ENCODE assay signal across 18 mouse cellular contexts in the genomic region with DNA sequence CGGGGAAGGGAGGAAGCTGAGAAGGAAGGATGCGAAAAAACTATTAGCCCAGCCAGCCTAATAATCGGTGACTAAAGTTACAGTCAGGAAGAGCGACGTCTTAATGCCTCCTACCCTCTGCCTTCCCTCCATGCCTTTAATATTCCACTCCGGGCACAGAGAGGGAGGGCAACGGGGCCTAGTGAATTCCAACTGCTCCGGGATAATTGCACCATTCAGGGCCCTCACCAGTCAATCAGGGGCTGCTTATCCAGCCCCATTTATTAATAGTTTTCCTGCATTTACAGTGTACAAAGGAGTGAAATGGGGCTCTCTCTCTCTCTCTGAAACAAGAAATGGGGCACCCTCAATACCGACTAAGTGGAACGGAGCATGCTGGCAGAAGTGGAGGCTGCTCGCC. TPM values are rescaled to one million over a fixed set of nuclear protein-coding genes. Genes with fewer than 3 reads are reported as not detected.
DNase-seq lines count a peak whose midpoint lies in the region; ATAC-seq and TF ChIP-seq lines count a peak whose summit lies in the region.
"Had no signal": no experiment of that assay in that cellular context is flagged by ENCODE, and none has a peak within 500 bp of the region (broad histone marks: within the 10 kb centered on the region; RNA-seq: fewer than 3 reads in every experiment).

No protein-coding gene starts in this region.

- no peak overlapping the region for H3K27ac ChIP-seq in heart, embryonic 11.5 days (ENCODE audit: low read depth, low read length)
- H3K27ac ChIP-seq in forebrain, embryonic 15.5 days (replicated peaks), result peak overlapping the region; percentile 44; the same call in 1 of the 2 replicates
- H3K27ac ChIP-seq in midbrain, postnatal 0 days (ENCODE audit: low read depth, low read length), result no peak overlapping the region
- H3K27ac ChIP-seq: embryonic facial prominence, embryonic 13.5 days; heart, embryonic 10.5 days; lung, embryonic 15.5 days had no signal

- no peak overlapping the region for H3K4me3 ChIP-seq in heart, embryonic 11.5 days (ENCODE audit: low read depth, low read length)
- H3K4me3 ChIP-seq in forebrain, embryonic 15.5 days, result 0 out of 2 replicates have a peak overlapping the region, but pooled peaks have one; percentile 2
- H3K4me3 ChIP-seq in midbrain, postnatal 0 days (ENCODE audit: low read depth, low read length), result no peak overlapping the region
- H3K4me3 ChIP-seq: embryonic facial prominence, embryonic 13.5 days; heart, embryonic 10.5 days; lung, embryonic 15.5 days had no signal

- no peaks in the 10 kb centered on the region for H3K27me3 ChIP-seq in heart, embryonic 11.5 days (ENCODE audit: control insufficient read depth, insufficient read depth, low read length)
- H3K27me3 ChIP-seq in forebrain, embryonic 15.5 days, result no peaks in the 10 kb centered on the region
- no peaks in the 10 kb centered on the region for H3K27me3 ChIP-seq in midbrain, postnatal 0 days (ENCODE audit: insufficient read depth, low read length)
- H3K27me3 ChIP-seq: embryonic facial prominence, embryonic 13.5 days; lung, embryonic 15.5 days had no signal

- H3K9me3 ChIP-seq in heart, embryonic 11.5 days (replicated peaks; ENCODE audit: control insufficient read depth, low read length), result no peaks in the 10 kb centered on the region
- no peaks in the 10 kb centered on the region for H3K9me3 ChIP-seq in forebrain, embryonic 15.5 days
- H3K9me3 ChIP-seq in midbrain, postnatal 0 days (ENCODE audit: low read length), result no peaks in the 10 kb centered on the region
- H3K9me3 ChIP-seq: embryonic facial prominence, embryonic 13.5 days; heart, embryonic 10.5 days; lung, embryonic 15.5 days had no signal

- no peak for TF ChIP-seq CTCF in brain, embryonic 14.5 days (IDR thresholded peaks at IDR 0.05; ENCODE audit: borderline replicate concordance, extremely low read depth, insufficient read depth, insufficient read length)
- no peak for TF ChIP-seq CTCF in midbrain, postnatal 0 days (IDR thresholded peaks at IDR 0.05)

- ATAC-seq in heart, embryonic 11.5 days (replicated peaks; ENCODE audit: insufficient number of reproducible peaks, low FRiP score, low TSS enrichment), result no peak
- ATAC-seq in forebrain, embryonic 15.5 days (replicated peaks), result peak; percentile 53
- ATAC-seq in midbrain, postnatal 0 days (ENCODE audit: low FRiP score), result no peak
- ATAC-seq in activated CD4-positive, CD25-positive, alpha-beta regulatory T cell, adult 4 months, result no peak

- no peaks in the 10 kb centered on the region for H3K36me3 ChIP-seq in heart, embryonic 11.5 days (ENCODE audit: control insufficient read depth, insufficient read depth, low read length)
- H3K36me3 ChIP-seq in forebrain, embryonic 15.5 days, result no peaks in the 10 kb centered on the region
- peaks cover 10% of the 10 kb centered on the region; the same call in 1 of the 2 replicates for H3K36me3 ChIP-seq in midbrain, postnatal 0 days (ENCODE audit: insufficient read depth, low read length)
- H3K36me3 ChIP-seq: embryonic facial prominence, embryonic 13.5 days; heart, embryonic 10.5 days; lung, embryonic 15.5 days had no signal

- H3K9ac ChIP-seq in heart, embryonic 11.5 days (ENCODE audit: low read depth, low read length), result no peak overlapping the region
- H3K9ac ChIP-seq in forebrain, embryonic 15.5 days (replicated peaks), result no peak overlapping the region
- H3K9ac ChIP-seq in midbrain, postnatal 0 days (replicated peaks; ENCODE audit: low read length, poor library complexity, severe bottlenecking), result no peak overlapping the region; the same call in 1 of the 2 replicates
- H3K9ac ChIP-seq: embryonic facial prominence, embryonic 13.5 days; lung, embryonic 15.5 days had no signal

- H3K4me2 ChIP-seq in heart, embryonic 11.5 days, result no peak overlapping the region
- H3K4me2 ChIP-seq in forebrain, embryonic 15.5 days (replicated peaks), result peak overlapping the region; percentile 15
- H3K4me2 ChIP-seq in midbrain, postnatal 0 days (ENCODE audit: low read depth, low read length, poor library complexity, severe bottlenecking), result peak overlapping the region; percentile 28
- H3K4me2 ChIP-seq: embryonic facial prominence, embryonic 13.5 days; liver, embryonic 11.5 days; lung, embryonic 15.5 days had no signal

- peak; percentile 31 for DNase-seq in heart, adult 11 months
- peak; percentile 83 for DNase-seq in brain, embryonic 14.5 days (ENCODE audit: low read depth)
- no peak for DNase-seq in midbrain, postnatal 0 days (ENCODE audit: low spot score)
- DNase-seq in heart, adult 8-10 months (ENCODE audit: low spot score), result no peak
- DNase-seq: adrenal gland, adult 8-10 months; cerebellum, postnatal 25 days; kidney, adult 11 months; kidney, postnatal 14 days; layer of hippocampus, adult 9-11 months; left cerebral cortex, postnatal 4 days had no signal

- no peaks in the 10 kb centered on the region for H3K4me1 ChIP-seq in heart, embryonic 11.5 days (ENCODE audit: control insufficient read depth, insufficient read depth, low read length)
- H3K4me1 ChIP-seq in forebrain, embryonic 15.5 days, result peaks cover 52% of the 10 kb centered on the region
- peaks cover 23% of the 10 kb centered on the region for H3K4me1 ChIP-seq in midbrain, postnatal 0 days (ENCODE audit: insufficient read depth, low read length)
- H3K4me1 ChIP-seq: embryonic facial prominence, embryonic 13.5 days; heart, embryonic 10.5 days; lung, embryonic 15.5 days had no signal

- TF ChIP-seq POLR2A in brain, embryonic 14.5 days (IDR thresholded peaks at IDR 0.05; ENCODE audit: borderline replicate concordance, extremely low read depth, insufficient read depth, insufficient read length, poor library complexity, severe bottlenecking), result no peak

- 78% methylated on average over 11 of the region's 11 CpGs for WGBS in heart, embryonic 11.5 days (ENCODE audit: insufficient replicate concordance)
- 29% methylated on average over 11 of the region's 11 CpGs for WGBS in forebrain, embryonic 15.5 days
- WGBS in midbrain, postnatal 0 days, result 55% methylated on average over 11 of the region's 11 CpGs

RNA-seq across cellular contexts. Expression of a gene that starts 11.2 kb away (rescaled TPM):
- polyA plus RNA-seq in heart, embryonic 11.5 days (2014; fragmentation: Nextera tagmentation; extraction: Ambion mirVana), result 0.04 and 0.08 TPM in 2 replicates
- polyA plus RNA-seq in brain, embryonic 14.5 days (2012; rRNA removed), result 8.7 and 17.0 TPM in 2 replicates
- polyA plus RNA-seq in forebrain, embryonic 15.5 days (2015; fragmentation: Nextera tagmentation; extraction: Ambion mirVana), result 88.2 and 92.1 TPM in 2 replicates
- 64.1 and 71.6 TPM in 2 replicates for total RNA-seq in midbrain, postnatal 0 days (2014; rRNA removed)
- 73.3 and 76.4 TPM in 2 replicates for polyA plus RNA-seq in midbrain, postnatal 0 days (2015; fragmentation: Nextera tagmentation; extraction: Ambion mirVana)
- under 1 TPM in 1 of 2 experiments, not detected in 1; 0.09 TPM for polyA plus RNA-seq in activated CD4-positive, CD25-positive, alpha-beta regulatory T cell, adult 4 months (2017; shearing (Covaris generic))
- under 1 TPM in 3 of 4 experiments, not detected in 1; under 0.01 to 0.03 (median 0.03) TPM for total RNA-seq in heart, adult 8-10 months (2022)
- polyA plus RNA-seq: urinary bladder, adult 2 months had no signal

Comparison
In these comparisons a context has a peak if more than half of its experiments do, and no peak if none do; other contexts are left out.
1. DNase-seq: peak in heart, adult 11 months (single experiment) and brain, embryonic 14.5 days (single experiment); none in midbrain, postnatal 0 days (single experiment) and heart, adult 8-10 months (single experiment).